Mouse (Mus musculus) neural tube, embryonic 11.5 days (tissue): ENCODE measurements at regions not wholly inside any gene's neighbourhood (a gene's known extent, or its start where the extent isn't known, plus 50 kb on each side); places are given as distances from the start of the nearest gene placed in this dataset.
A peak's percentile ranks its signal among the peaks of the same experiment; 100 is the strongest.

Experiments used
- ATAC-seq: fragments of 200-750 bp; cut with Nextera tagmentation; 2 replicates; pipeline ENCODE4 v1.8.0; 2017; ENCODE audit warnings: moderate number of reproducible peaks, mild to moderate bottlenecking, moderate TSS enrichment, moderate library complexity; ENCODE audit not compliant: insufficient read depth, low FRiP score, low TSS enrichment
- DNase-seq: peaks from one replicate; pipeline ENCODE4 v3.0.0-alpha.2; 2015; ENCODE audit warnings: low spot score
- H3K27ac ChIP-seq: fragments of 300-500 bp; sonication (generic); 2 replicates; pipeline ENCODE4 v1.5.1; 2014; ENCODE audit warnings: low read depth, mild to moderate bottlenecking, low read length
- H3K27me3 ChIP-seq: fragments of 300-500 bp; sonication (generic); 2 replicates; pipeline ENCODE4 v1.6.1; 2014; ENCODE audit warnings: mild to moderate bottlenecking, low read length, mixed read lengths; ENCODE audit not compliant: control insufficient read depth, insufficient read depth
- H3K36me3 ChIP-seq: fragments of 300-500 bp; sonication (generic); 2 replicates; pipeline ENCODE4 v1.6.1; 2014; ENCODE audit warnings: mild to moderate bottlenecking, low read length, moderate library complexity, mixed read lengths; ENCODE audit not compliant: control insufficient read depth, insufficient read depth
- H3K4me1 ChIP-seq: fragments of 300-500 bp; sonication (generic); 2 replicates; pipeline ENCODE4 v1.6.1; 2014; ENCODE audit warnings: low read length, mixed read lengths; ENCODE audit not compliant: control insufficient read depth, insufficient read depth
- H3K4me2 ChIP-seq: fragments of 300-500 bp; sonication (generic); 2 replicates; pipeline ENCODE4 v1.6.1; 2014; ENCODE audit warnings: low read depth, mild to moderate bottlenecking, moderate library complexity
- H3K4me3 ChIP-seq: fragments of 300-500 bp; sonication (generic); 2 replicates; pipeline ENCODE4 v1.5.1; 2014; ENCODE audit warnings: low read depth, low read length
- H3K9ac ChIP-seq: fragments of 300-500 bp; sonication (generic); 2 replicates; pipeline ENCODE4 v1.6.1; 2014; ENCODE audit warnings: mild to moderate bottlenecking, low read length
- H3K9me3 ChIP-seq: fragments of 300-500 bp; sonication (generic); 2 replicates; pipeline ENCODE4 v1.6.1; 2016; ENCODE audit warnings: low read length; ENCODE audit not compliant: control insufficient read depth
- WGBS: fragments of 180-500 bp; shearing (Covaris S2); extraction: QIAGEN DNeasy Blood & Tissue Kit; methylation state at CpG from one replicate; pipeline ENCODE4 v1.1.7; 2014; 5-methylcytosine and 5-hydroxymethylcytosine counted together

GRCm38 (mm10) chr9:113509368-113509767, 198.7 kb downstream of the Pdcd6ip start:
- no peak for ATAC-seq
- no peak overlapping the region for H3K4me3 ChIP-seq
- no peaks in the 10 kb centered on the region for H3K27me3 ChIP-seq
- peaks cover 2% of the 10 kb centered on the region; the same call in 1 of the 2 replicates for H3K4me1 ChIP-seq
- H3K36me3 ChIP-seq, result no peaks in the 10 kb centered on the region
- no peak overlapping the region for H3K9ac ChIP-seq
- H3K9me3 ChIP-seq, result no peaks in the 10 kb centered on the region
- DNase-seq, result no peak
- H3K27ac ChIP-seq, result no peak overlapping the region
- no peak overlapping the region for H3K4me2 ChIP-seq
- WGBS, result 93% methylated on average over 7 of the region's 7 CpGs

- DNase-seq (no peak), ATAC-seq (no peak)
- Histone ChIP-seq H3K4me1 (peaks cover 2% of the 10 kb centered on the region; the same call in 1 of the 2 replicates), H3K9me3 (no peaks in the 10 kb centered on the region), H3K9ac (no peak overlapping the region), H3K27me3 (no peaks in the 10 kb centered on the region), H3K36me3 (no peaks in the 10 kb centered on the region), H3K4me3 (no peak overlapping the region), H3K27ac (no peak overlapping the region), H3K4me2 (no peak overlapping the region)
- 93% methylated on average over 3 of the region's 3 CpGs for WGBS
These were observed 199.2 kb downstream of the Pdcd6ip start for GRCm38 (mm10) chr9:113508821-113509220.

GRCm38 (mm10) chr9:113507561-113508460, 200.2 kb downstream of the Pdcd6ip start:
- H3K27ac ChIP-seq, result no peak overlapping the region
- peaks cover 2% of the 10 kb centered on the region; the same call in 1 of the 2 replicates for H3K4me1 ChIP-seq
- H3K27me3 ChIP-seq, result no peaks in the 10 kb centered on the region
- peak; percentile 69 for ATAC-seq
- H3K9ac ChIP-seq, result no peak overlapping the region
- H3K4me2 ChIP-seq, result no peak overlapping the region
- H3K36me3 ChIP-seq, result no peaks in the 10 kb centered on the region
- DNase-seq, result no peak
- 81% methylated on average over 20 of the region's 20 CpGs for WGBS
- no peak overlapping the region for H3K4me3 ChIP-seq
- no peaks in the 10 kb centered on the region for H3K9me3 ChIP-seq

- Histone ChIP-seq H3K27ac (no peak overlapping the region), H3K9me3 (no peaks in the 10 kb centered on the region), H3K36me3 (no peaks in the 10 kb centered on the region), H3K4me3 (no peak overlapping the region), H3K4me2 (no peak overlapping the region), H3K9ac (no peak overlapping the region), H3K4me1 (no peaks in the 10 kb centered on the region), H3K27me3 (no peaks in the 10 kb centered on the region)
- DNase-seq (no peak), ATAC-seq (no peak)
- WGBS, result 76% methylated on average over 5 of the region's 5 CpGs
These were observed 208.8 kb downstream of the Pdcd6ip start for GRCm38 (mm10) chr9:113499246-113499645.

- no peaks in the 10 kb centered on the region for H3K9me3 ChIP-seq
- no peak for ATAC-seq
- no peaks in the 10 kb centered on the region for H3K27me3 ChIP-seq
- no peak overlapping the region for H3K4me3 ChIP-seq
- no peak overlapping the region for H3K27ac ChIP-seq
- WGBS, result 56% methylated on average over 7 of the region's 7 CpGs
- no peak overlapping the region for H3K9ac ChIP-seq
- DNase-seq, result no peak
- H3K4me2 ChIP-seq, result no peak overlapping the region
- no peaks in the 10 kb centered on the region for H3K4me1 ChIP-seq
- H3K36me3 ChIP-seq, result no peaks in the 10 kb centered on the region
These were observed 211.8 kb downstream of the Pdcd6ip start for GRCm38 (mm10) chr9:113496176-113496732.

GRCm38 (mm10) chr9:113488651-113489050, 219.4 kb downstream of the Pdcd6ip start:
- Histone ChIP-seq H3K27ac (no peak overlapping the region), H3K4me1 (no peaks in the 10 kb centered on the region), H3K36me3 (no peaks in the 10 kb centered on the region), H3K9ac (no peak overlapping the region), H3K4me3 (no peak overlapping the region), H3K27me3 (no peaks in the 10 kb centered on the region), H3K4me2 (no peak overlapping the region), H3K9me3 (no peaks in the 10 kb centered on the region)
- WGBS, result 81% methylated on average over 6 of the region's 6 CpGs
- ATAC-seq, result no peak
- DNase-seq, result no peak

- Histone ChIP-seq H3K9me3 (no peaks in the 10 kb centered on the region), H3K27me3 (no peaks in the 10 kb centered on the region), H3K4me2 (no peak overlapping the region), H3K4me3 (no peak overlapping the region), H3K4me1 (no peaks in the 10 kb centered on the region), H3K27ac (no peak overlapping the region), H3K36me3 (no peaks in the 10 kb centered on the region), H3K9ac (no peak overlapping the region)
- DNase-seq (peak; percentile 32), ATAC-seq (peak; percentile 82)
- WGBS, result 50% methylated on average over 6 of the region's 6 CpGs
These were observed 221.5 kb downstream of the Pdcd6ip start for GRCm38 (mm10) chr9:113486494-113487081.

GRCm38 (mm10) chr9:113479897-113480296, 228.2 kb downstream of the Pdcd6ip start:
- Histone ChIP-seq H3K27me3 (no peaks in the 10 kb centered on the region), H3K9ac (no peak overlapping the region), H3K27ac (no peak overlapping the region), H3K4me1 (no peaks in the 10 kb centered on the region), H3K36me3 (no peaks in the 10 kb centered on the region), H3K9me3 (no peaks in the 10 kb centered on the region), H3K4me3 (no peak overlapping the region), H3K4me2 (no peak overlapping the region)
- no peak for ATAC-seq
- no peak for DNase-seq
- 89% methylated on average over 3 of the region's 3 CpGs for WGBS
